Mouse (Mus musculus): ENCODE measurements around the gene Gm13272. TPM values are rescaled to one million over a fixed set of nuclear protein-coding genes. Genes with fewer than 3 reads are reported as not detected.
A peak's percentile ranks its signal among the peaks of the same experiment; 100 is the strongest.
"Not testable (repeated sequence)": the region's sequence is repeated elsewhere in the genome, so short reads cannot be mapped to it uniquely, and the experiment has no call there.

Gm13272 gene
- polyA plus RNA-seq (2015; fragmentation: Nextera tagmentation; extraction: Ambion mirVana): not detected in 2 replicates

DNA sequence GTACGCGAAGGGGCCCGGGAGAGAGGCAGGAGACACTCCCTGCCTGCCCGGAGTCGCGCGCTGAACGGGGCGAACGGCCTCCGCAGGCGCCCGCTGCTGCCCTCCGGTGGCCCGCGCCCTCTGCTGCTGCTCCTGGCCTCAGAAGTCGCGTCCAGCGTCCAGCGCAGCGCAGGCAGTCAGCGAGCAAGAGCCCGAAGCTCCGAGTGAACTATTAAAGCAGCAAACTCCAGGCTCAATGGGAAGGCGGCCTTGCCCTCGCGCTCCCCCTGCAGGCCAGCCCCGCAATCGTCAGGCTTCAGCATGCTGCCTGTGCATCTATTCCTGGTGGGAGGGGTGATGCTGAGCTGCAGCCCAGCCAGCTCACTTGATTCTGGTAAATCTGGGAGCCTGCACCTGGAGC is at the start of gene Gm13272:
Gene Gm13272, plus strand, starts transcription at position 301 of the 400 bp plus-strand sequence.
- not testable (repeated sequence) for H3K27me3 ChIP-seq; ATAC-seq (ENCODE audit: low FRiP score); H3K9ac ChIP-seq; H3K36me3 ChIP-seq; H3K27ac ChIP-seq; H3K4me2 ChIP-seq; H3K9me3 ChIP-seq; H3K4me3 ChIP-seq; H3K4me1 ChIP-seq (replicated peaks)
- WGBS: no CpG with 5 or more reads among the region's 29 CpGs

- Histone ChIP-seq H3K4me1 (replicated peaks) (no peaks in the 10 kb centered on the region), H3K36me3 (no peaks in the 10 kb centered on the region), H3K9me3 (no peaks in the 10 kb centered on the region), H3K27me3 (peaks cover 4% of the 10 kb centered on the region; the same call in 1 of the 2 replicates), H3K9ac (no peak overlapping the region), H3K27ac (no peak overlapping the region), H3K4me2 (no peak overlapping the region), H3K4me3 (no peak overlapping the region)
- 5% methylated on average over 2 of the region's 2 CpGs for WGBS
- no peak for ATAC-seq (ENCODE audit: low FRiP score)
Measured at GRCm38 (mm10) chr4:88738480-88738879, 41.2 kb upstream of the Gm13272 start.

DNA sequence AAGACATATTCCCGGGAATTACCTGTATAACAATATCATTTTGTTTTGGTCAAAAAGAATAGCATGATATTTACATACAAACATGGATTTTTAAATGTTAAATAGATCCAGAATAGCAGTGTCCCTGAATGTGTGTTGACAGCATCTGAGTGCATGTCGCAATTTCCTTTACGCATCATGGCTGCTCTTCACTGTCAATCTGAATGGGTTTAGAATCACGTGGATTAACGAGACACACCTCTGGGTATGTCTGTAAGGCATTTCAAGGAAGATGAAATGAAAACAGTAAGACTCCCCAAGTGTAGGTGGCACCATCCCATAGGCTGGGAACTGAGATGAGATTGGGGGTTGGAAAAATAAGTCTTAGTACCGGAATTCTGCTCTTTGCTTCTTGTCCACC is 40.6 kb upstream of the Gm13272 start:
- no peak for ATAC-seq (ENCODE audit: low FRiP score)
- Histone ChIP-seq H3K36me3 (no peaks in the 10 kb centered on the region), H3K4me2 (no peak overlapping the region), H3K4me1 (replicated peaks) (no peaks in the 10 kb centered on the region), H3K27me3 (peaks cover 4% of the 10 kb centered on the region; the same call in 1 of the 2 replicates), H3K9me3 (no peaks in the 10 kb centered on the region), H3K9ac (no peak overlapping the region), H3K4me3 (no peak overlapping the region), H3K27ac (no peak overlapping the region)
- 90% methylated on average over 6 of the region's 6 CpGs for WGBS

GRCm38 (mm10) chr4:88741426-88741825 is 38.2 kb upstream of the Gm13272 start:
- H3K36me3 ChIP-seq: no peaks in the 10 kb centered on the region
- WGBS: 96% methylated on average over 4 of the region's 4 CpGs

GRCm38 (mm10) chr4:88742771-88743371 is 36.8 kb upstream of the Gm13272 start:
- H3K27ac ChIP-seq: no peak overlapping the region
- ATAC-seq (ENCODE audit: low FRiP score): no peak
- H3K4me2 ChIP-seq: no peak overlapping the region
- H3K27me3 ChIP-seq: no peaks in the 10 kb centered on the region
- H3K9ac ChIP-seq: no peak overlapping the region
- H3K9me3 ChIP-seq: no peaks in the 10 kb centered on the region
- H3K36me3 ChIP-seq: no peaks in the 10 kb centered on the region
- 88% methylated on average over 7 of the region's 7 CpGs for WGBS
- no peaks in the 10 kb centered on the region for H3K4me1 ChIP-seq (replicated peaks)
- no peak overlapping the region for H3K4me3 ChIP-seq

More at GRCm38 (mm10) chr4:88741426-88741825, 38.2 kb upstream of the Gm13272 start:
- H3K9ac ChIP-seq: no peak overlapping the region
- no peak overlapping the region for H3K4me2 ChIP-seq
- H3K27ac ChIP-seq: no peak overlapping the region
- no peaks in the 10 kb centered on the region for H3K9me3 ChIP-seq
- ATAC-seq (ENCODE audit: low FRiP score): no peak
- no peaks in the 10 kb centered on the region for H3K4me1 ChIP-seq (replicated peaks)
- no peak overlapping the region for H3K4me3 ChIP-seq
- H3K27me3 ChIP-seq: no peaks in the 10 kb centered on the region

GRCm38 (mm10) chr4:88744207-88744606 is 35.4 kb upstream of the Gm13272 start:
- ATAC-seq (ENCODE audit: low FRiP score): no peak
- Histone ChIP-seq H3K36me3 (no peaks in the 10 kb centered on the region), H3K4me2 (no peak overlapping the region)

DNA sequence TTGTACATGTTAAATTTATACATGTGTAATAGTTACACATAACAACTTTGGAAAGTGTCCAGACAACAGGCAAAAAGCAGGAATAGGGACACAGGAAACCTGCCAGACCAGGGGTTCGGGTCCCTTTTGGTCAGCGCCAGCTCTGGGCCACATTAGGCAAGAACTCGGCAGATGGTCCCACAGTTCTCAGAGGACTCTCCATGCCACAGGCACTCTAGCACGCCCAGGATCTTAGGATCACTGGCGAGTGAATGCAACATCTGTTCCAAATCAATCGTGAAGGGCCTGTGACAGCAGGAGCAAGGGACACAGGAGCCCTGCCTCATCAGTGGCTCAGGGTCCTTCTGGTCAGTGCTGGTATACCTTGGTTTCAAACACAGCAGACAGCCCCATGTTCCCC is 29.7 kb upstream of the Gm13272 start:
- Histone ChIP-seq H3K9me3 (no peaks in the 10 kb centered on the region), H3K4me1 (replicated peaks) (no peaks in the 10 kb centered on the region), H3K4me2 (no peak overlapping the region), H3K4me3 (no peak overlapping the region), H3K36me3 (no peaks in the 10 kb centered on the region), H3K9ac (no peak overlapping the region), H3K27me3 (no peaks in the 10 kb centered on the region), H3K27ac (no peak overlapping the region)
- ATAC-seq (ENCODE audit: low FRiP score): no peak
- 62% methylated on average over 6 of the region's 6 CpGs for WGBS

More at GRCm38 (mm10) chr4:88744207-88744606, 35.4 kb upstream of the Gm13272 start:
- Histone ChIP-seq H3K4me1 (replicated peaks) (no peaks in the 10 kb centered on the region), H3K27me3 (no peaks in the 10 kb centered on the region), H3K9ac (no peak overlapping the region), H3K4me3 (no peak overlapping the region), H3K27ac (no peak overlapping the region), H3K9me3 (no peaks in the 10 kb centered on the region)
- 72% methylated on average over 3 of the region's 3 CpGs for WGBS

GRCm38 (mm10) chr4:88754818-88755340 is 24.8 kb upstream of the Gm13272 start, which contains the start of gene Gm13271:
Gene Gm13271, plus strand, starts transcription at chr4:88754868.
- not testable (repeated sequence) for H3K27me3 ChIP-seq; H3K9ac ChIP-seq; H3K4me3 ChIP-seq; H3K4me1 ChIP-seq (replicated peaks); ATAC-seq (ENCODE audit: low FRiP score); H3K36me3 ChIP-seq; H3K9me3 ChIP-seq; H3K4me2 ChIP-seq; H3K27ac ChIP-seq
- WGBS: 79% methylated on average over 15 of the region's 15 CpGs

- H3K9me3 ChIP-seq; H3K4me1 ChIP-seq (replicated peaks); H3K27me3 ChIP-seq; ATAC-seq (ENCODE audit: low FRiP score); H3K36me3 ChIP-seq: not testable (repeated sequence)
- Histone ChIP-seq H3K4me3 (peak overlapping the region; percentile 45), H3K4me2 (peak overlapping the region; percentile 81), H3K9ac (peak overlapping the region; percentile 66), H3K27ac (peak overlapping the region; percentile 78)
- WGBS: 13% methylated on average over 29 of the region's 31 CpGs
Measured at GRCm38 (mm10) chr4:88756581-88757513, 22.8 kb upstream of the Gm13272 start.

DNA sequence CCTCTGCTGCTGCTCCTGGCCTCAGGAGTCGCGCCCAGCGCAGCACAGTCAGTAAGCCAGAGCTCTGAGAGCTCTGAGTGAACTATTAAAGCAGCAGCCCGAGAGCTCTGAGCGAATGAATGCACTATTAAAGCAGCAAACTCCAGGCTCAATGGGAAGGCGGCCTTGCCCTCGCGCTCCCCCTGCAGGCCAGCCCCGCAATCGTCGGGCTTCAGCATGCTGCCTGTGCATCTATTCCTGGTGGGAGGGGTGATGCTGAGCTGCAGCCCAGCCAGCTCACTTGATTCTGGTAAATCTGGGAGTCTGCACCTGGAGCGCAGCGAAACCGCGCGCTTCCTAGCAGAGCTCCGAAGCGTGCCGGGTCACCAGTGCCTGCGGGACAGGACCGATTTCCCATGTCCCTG is 22.0 kb upstream of the Gm13272 start:
- peak overlapping the region; percentile 81 for H3K4me2 ChIP-seq
- H3K27ac ChIP-seq: peak overlapping the region; percentile 78
- H3K9me3 ChIP-seq; H3K4me1 ChIP-seq (replicated peaks); H3K36me3 ChIP-seq; H3K27me3 ChIP-seq: not testable (repeated sequence)
- ATAC-seq (ENCODE audit: low FRiP score): peak; percentile 100
- peak overlapping the region; percentile 66 for H3K9ac ChIP-seq
- H3K4me3 ChIP-seq: peak overlapping the region; percentile 45
- WGBS: 3% methylated on average over 18 of the region's 21 CpGs

DNA sequence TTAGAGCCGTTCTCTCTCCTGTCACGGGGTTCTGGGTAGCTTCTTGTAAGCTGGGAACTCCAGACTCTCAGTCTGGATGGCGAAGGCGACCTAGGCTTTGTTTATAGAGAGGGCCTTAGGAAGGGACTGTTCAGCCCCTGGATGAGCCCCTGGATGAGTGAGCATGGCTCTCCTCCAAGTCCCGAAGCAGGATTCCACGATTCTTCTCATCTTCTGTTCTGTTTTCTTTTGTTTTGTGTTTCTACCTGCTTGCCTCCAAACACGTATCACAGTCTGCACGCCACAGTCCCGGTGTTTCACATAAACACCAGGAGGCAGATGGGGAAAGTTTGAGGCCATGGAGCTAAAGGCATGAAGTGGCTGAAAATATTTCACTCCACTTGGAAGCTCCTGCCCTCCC is 20.9 kb upstream of the Gm13272 start:
- not testable (repeated sequence) for H3K27ac ChIP-seq; ATAC-seq (ENCODE audit: low FRiP score); H3K36me3 ChIP-seq; H3K4me3 ChIP-seq; H3K9ac ChIP-seq; H3K4me1 ChIP-seq (replicated peaks); H3K4me2 ChIP-seq; H3K9me3 ChIP-seq; H3K27me3 ChIP-seq
- WGBS: 85% methylated on average over 9 of the region's 9 CpGs

DNA sequence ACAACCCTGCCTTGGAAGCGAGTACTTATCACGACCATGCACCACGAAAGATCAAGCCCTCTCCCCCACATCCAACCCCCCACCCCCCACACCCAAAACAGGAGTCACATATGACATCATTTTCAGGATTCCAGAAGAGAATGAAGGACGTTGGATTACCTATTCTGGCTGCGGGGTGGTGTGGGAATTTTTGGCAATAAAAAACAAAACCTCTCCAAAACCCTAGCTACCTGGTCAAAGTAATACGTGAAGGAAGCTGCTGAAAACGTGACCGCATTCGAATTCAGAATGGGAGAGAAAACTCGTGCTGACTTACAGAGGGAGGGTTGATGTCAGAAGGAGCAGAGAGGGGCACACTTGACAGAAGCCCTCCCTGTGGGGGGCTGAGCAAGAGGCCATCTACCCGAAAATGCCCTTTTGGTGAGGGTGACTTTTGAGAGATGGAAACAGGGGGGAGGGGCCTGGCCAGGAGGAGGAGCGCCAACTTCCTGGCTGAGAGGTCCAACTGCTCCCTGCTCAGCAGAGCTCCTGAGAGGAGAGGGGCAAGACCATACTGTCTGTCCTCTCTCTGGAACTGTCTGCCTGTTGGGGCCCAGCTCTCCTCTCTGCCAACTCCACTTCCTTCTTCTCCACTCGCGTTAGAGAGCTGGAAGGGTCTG is 19.9 kb upstream of the Gm13272 start, which contains the start of gene Gm13283:
Gene Gm13283, plus strand, starts transcription at position 510 of the 659 bp plus-strand sequence.
- not testable (repeated sequence) for H3K9ac ChIP-seq; H3K4me1 ChIP-seq (replicated peaks); H3K27ac ChIP-seq; H3K27me3 ChIP-seq; H3K9me3 ChIP-seq; ATAC-seq (ENCODE audit: low FRiP score); H3K36me3 ChIP-seq
- WGBS: 18% methylated on average over 10 of the region's 14 CpGs
- peak within 1 kb of the TSS; percentile 61 for H3K4me2 ChIP-seq
- H3K4me3 ChIP-seq: peak within 1 kb of the TSS; percentile 35
